Mouse (Mus musculus) neural tube, embryonic 13.5 days (tissue): Measurements from ENCODE around the gene Zfpl1. TPM values are rescaled to one million over a fixed set of nuclear protein-coding genes. Genes with fewer than 3 reads are reported as not detected.
"Not testable (repeated sequence)": the region's sequence is repeated elsewhere in the genome, so short reads cannot be mapped to it uniquely, and the experiment has no call there.

Experiments
- ATAC-seq: fragments of 200-750 bp; cut with Nextera tagmentation; 2 replicates; pipeline ENCODE4 v1.8.0; 2017; ENCODE audit warnings: low read depth, mild to moderate bottlenecking, moderate TSS enrichment, moderate library complexity
- H3K27ac ChIP-seq: fragments of 300-500 bp; sonication (generic); replicated peaks from 2 replicates; pipeline ENCODE4 v1.5.1; 2015; ENCODE audit warnings: moderate library complexity, mild to moderate bottlenecking, inconsistent platforms
- H3K27me3 ChIP-seq: fragments of 300-500 bp; sonication (generic); 2 replicates; pipeline ENCODE4 v1.6.1; 2015; ENCODE audit warnings: mild to moderate bottlenecking, inconsistent platforms
- H3K36me3 ChIP-seq: fragments of 300-500 bp; sonication (generic); 2 replicates; pipeline ENCODE4 v1.6.1; 2015; ENCODE audit warnings: mild to moderate bottlenecking, inconsistent platforms
- H3K4me1 ChIP-seq: fragments of 300-500 bp; sonication (generic); replicated peaks from 2 replicates; pipeline ENCODE4 v1.6.1; 2015; ENCODE audit warnings: inconsistent platforms
- H3K4me2 ChIP-seq: fragments of 300-500 bp; sonication (generic); 2 replicates; pipeline ENCODE4 v1.6.1; 2015; ENCODE audit warnings: inconsistent platforms, mild to moderate bottlenecking, moderate library complexity
- H3K4me3 ChIP-seq: fragments of 300-500 bp; sonication (generic); 2 replicates; pipeline ENCODE4 v1.5.1; 2015; ENCODE audit warnings: mild to moderate bottlenecking, inconsistent platforms
- H3K9ac ChIP-seq: fragments of 300-500 bp; sonication (generic); 2 replicates; pipeline ENCODE4 v1.6.1; 2015; ENCODE audit warnings: moderate library complexity, mild to moderate bottlenecking, inconsistent platforms
- H3K9me3 ChIP-seq: fragments of 300-500 bp; sonication (generic); 2 replicates; pipeline ENCODE4 v1.6.1; 2016; ENCODE audit warnings: inconsistent platforms
- WGBS: fragments of 180-500 bp; shearing (Covaris S2); methylation state at CpG from one replicate; pipeline ENCODE4 v1.1.7; 2015; 5-methylcytosine and 5-hydroxymethylcytosine counted together
- polyA plus RNA-seq: library from polyadenylated mRNA; unstranded; fragments of >200 nt; fragmentation: Nextera tagmentation; extraction: Ambion mirVana; gene quantifications from 2 replicates; pipeline ENCODE4 v1.2.1, GENCODE M21; 2015

Gene Zfpl1
- polyA plus RNA-seq, 1 experiment from 2014 or later = 85.7 TPM

- Histone ChIP-seq H3K4me1 (peaks cover 27% of the 10 kb centered on the region), H3K9me3 (no peaks in the 10 kb centered on the region), H3K27me3 (no peaks in the 10 kb centered on the region), H3K4me3 (peak overlapping the region; percentile 88; the same call in 1 of the 2 replicates), H3K27ac (no peak overlapping the region), H3K4me2 (peak overlapping the region; percentile 99; the same call in 1 of the 2 replicates), H3K9ac (no peak overlapping the region), H3K36me3 (peaks cover 59% of the 10 kb centered on the region)
- 91% methylated on average over 11 of the region's 11 CpGs for WGBS
- ATAC-seq = no peak
Observed at GRCm38 (mm10) chr19:6048681-6049410, 35.9 kb downstream of the Zfpl1 start.

GRCm38 (mm10) chr19:6047899-6048166 lies 36.9 kb downstream of the Zfpl1 start:
- no peak for ATAC-seq
- Histone ChIP-seq H3K4me2 (peak overlapping the region; percentile 99), H3K4me3 (peak overlapping the region; percentile 88), H3K9ac (peak overlapping the region; percentile 95), H3K9me3 (no peaks in the 10 kb centered on the region), H3K4me1 (peaks cover 27% of the 10 kb centered on the region), H3K36me3 (peaks cover 49% of the 10 kb centered on the region), H3K27ac (no peak overlapping the region), H3K27me3 (no peaks in the 10 kb centered on the region)
- 88% methylated on average over 8 of the region's 8 CpGs for WGBS

DNA sequence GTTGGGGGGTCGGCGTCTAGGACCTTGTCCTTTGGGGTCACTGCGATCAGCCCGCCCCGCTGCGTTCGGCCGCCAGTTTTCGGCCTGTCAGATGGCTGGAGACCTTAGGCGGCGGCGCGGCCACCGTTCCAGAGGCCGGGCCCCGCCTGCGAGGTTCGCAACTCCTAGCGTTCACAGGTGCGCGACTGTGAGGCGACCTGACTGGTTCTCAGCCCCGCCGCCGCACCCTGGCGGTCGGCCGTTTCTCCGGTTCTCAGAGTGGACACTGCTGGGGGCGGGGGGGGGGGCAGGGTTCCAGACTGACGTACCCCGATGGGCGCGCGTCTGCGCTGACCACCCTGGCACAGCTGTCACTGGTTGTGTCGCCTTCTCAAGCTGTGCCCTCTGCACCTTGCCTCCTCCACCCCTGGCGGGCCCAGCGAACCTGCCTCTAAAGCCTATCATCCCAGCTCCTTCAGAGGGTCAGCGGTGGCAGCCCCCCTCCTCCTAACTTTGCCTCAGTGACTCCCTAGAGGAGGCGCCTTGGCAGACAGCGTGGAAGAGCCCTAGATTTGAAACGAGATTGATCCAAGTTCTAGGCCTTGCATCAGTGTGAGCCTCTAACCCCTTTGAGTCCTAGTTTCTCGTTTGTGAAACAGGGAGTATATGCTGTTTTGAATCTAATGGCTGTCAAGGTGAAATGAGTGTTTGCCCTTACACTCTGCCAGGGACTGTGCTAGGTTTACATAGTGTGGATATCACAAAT lies 37.4 kb downstream of the Zfpl1 start:
- Histone ChIP-seq H3K9me3 (no peaks in the 10 kb centered on the region), H3K4me2 (peak overlapping the region; percentile 99), H3K27ac (peak overlapping the region; percentile 99), H3K36me3 (peaks cover 44% of the 10 kb centered on the region), H3K9ac (peak overlapping the region; percentile 95), H3K27me3 (no peaks in the 10 kb centered on the region), H3K4me1 (peaks cover 29% of the 10 kb centered on the region), H3K4me3 (peak overlapping the region; percentile 88)
- peak; percentile 4; the same call in 1 of the 2 replicates for ATAC-seq
- 2% methylated on average over 43 of the region's 44 CpGs for WGBS

GRCm38 (mm10) chr19:6046294-6047153 lies 38.2 kb downstream of the Zfpl1 start, which contains the start of gene Syvn1:
Syvn1 (plus strand) TSS chr19:6046576.
- H3K27me3 ChIP-seq = no peaks in the 10 kb centered on the region
- H3K36me3 ChIP-seq = peaks cover 36% of the 10 kb centered on the region
- peak; percentile 93 for ATAC-seq
- H3K4me3 ChIP-seq = peak within 1 kb of the TSS; percentile 88
- peak within 1 kb of the TSS; percentile 99 for H3K4me2 ChIP-seq
- H3K9me3 ChIP-seq = no peaks in the 10 kb centered on the region
- peak within 1 kb of the TSS; percentile 95 for H3K9ac ChIP-seq
- peak within 1 kb of the TSS; percentile 99 for H3K27ac ChIP-seq
- H3K4me1 ChIP-seq = peaks cover 36% of the 10 kb centered on the region
- under 1% methylated on average over 65 of the region's 65 CpGs for WGBS

DNA sequence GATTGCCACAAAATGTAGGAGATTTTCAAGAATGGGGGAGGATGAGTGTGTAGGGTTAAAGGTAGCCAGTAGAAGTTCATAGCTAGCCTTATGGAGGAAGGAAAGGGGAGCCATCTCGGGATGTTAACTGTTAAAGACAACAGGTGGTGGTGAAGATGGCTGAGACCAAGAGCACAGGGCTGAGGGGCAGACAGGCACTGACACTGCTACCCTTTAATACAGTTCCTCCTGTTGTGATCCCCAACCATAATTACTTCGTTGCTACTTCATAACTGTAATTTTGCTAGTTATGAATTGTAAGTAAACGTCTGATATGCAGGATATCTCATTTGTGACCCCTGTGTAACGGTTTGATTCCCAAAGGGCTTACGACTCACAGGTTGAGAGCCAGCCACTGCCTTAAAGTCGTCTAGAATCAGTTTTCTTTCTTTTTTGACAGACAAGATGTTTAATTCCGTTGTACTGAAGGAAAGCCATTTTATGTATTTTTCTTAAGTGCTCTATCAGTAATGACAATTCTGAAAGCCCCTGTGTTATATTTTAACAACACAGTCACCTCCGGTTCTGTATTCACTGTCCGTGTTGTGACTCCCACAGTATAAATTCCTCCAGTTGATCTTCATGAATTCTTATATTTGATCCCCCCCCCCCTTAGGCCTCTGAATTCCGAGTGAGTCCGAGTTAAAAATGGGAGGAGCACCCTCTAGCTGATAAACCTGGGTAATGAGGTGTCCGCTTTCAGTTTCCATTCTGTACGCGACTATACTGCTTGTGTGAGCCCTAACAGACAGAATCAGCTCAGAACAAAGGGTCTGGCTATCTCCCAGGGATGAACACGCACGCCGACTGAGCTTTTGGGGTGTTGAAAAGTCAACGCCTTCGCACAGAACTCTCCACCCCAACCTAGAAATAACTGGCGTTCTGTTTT lies 39.1 kb downstream of the Zfpl1 start:
- peak overlapping the region; percentile 95 for H3K9ac ChIP-seq
- H3K27ac ChIP-seq = peak overlapping the region; percentile 99
- no peaks in the 10 kb centered on the region for H3K27me3 ChIP-seq
- no peaks in the 10 kb centered on the region for H3K9me3 ChIP-seq
- peak overlapping the region; percentile 99 for H3K4me2 ChIP-seq
- H3K4me1 ChIP-seq = peaks cover 36% of the 10 kb centered on the region
- H3K4me3 ChIP-seq = peak overlapping the region; percentile 88
- peak; percentile 51 for ATAC-seq
- 19% methylated on average over 20 of the region's 20 CpGs for WGBS
- H3K36me3 ChIP-seq = peaks cover 27% of the 10 kb centered on the region

- ATAC-seq, H3K4me3 ChIP-seq, H3K27me3 ChIP-seq, H3K9me3 ChIP-seq, H3K9ac ChIP-seq, H3K4me2 ChIP-seq, H3K27ac ChIP-seq: not testable (repeated sequence)
- Histone ChIP-seq H3K36me3 (peaks cover 12% of the 10 kb centered on the region), H3K4me1 (peaks cover 36% of the 10 kb centered on the region)
- WGBS = 70% methylated on average over 4 of the region's 4 CpGs
Observed at GRCm38 (mm10) chr19:6044102-6044501, 40.7 kb downstream of the Zfpl1 start.

DNA sequence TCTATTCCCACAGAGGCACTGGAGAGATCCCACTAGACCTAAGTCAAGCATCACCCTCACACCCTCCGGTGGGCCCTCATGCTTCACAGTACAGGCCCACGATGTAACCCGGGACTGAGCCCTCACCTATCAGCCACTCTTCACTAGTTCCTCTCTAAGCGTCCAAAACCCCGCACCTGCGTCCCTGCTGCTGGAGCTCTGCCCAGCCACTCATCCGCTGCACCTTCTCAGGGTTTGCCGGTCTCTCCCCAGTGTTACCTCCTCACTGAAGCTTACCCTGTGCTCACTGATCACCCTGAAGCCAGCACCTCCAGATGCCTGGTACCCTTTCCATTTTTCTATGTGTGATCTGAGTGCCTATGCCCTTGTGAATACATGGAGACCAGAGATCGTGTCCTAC lies 42.5 kb downstream of the Zfpl1 start:
- Histone ChIP-seq H3K27ac (no peak overlapping the region; the same call in 1 of the 2 replicates), H3K9ac (peak overlapping the region; percentile 45), H3K4me3 (no peak overlapping the region), H3K36me3 (no peaks in the 10 kb centered on the region), H3K27me3 (no peaks in the 10 kb centered on the region), H3K9me3 (no peaks in the 10 kb centered on the region), H3K4me1 (peaks cover 20% of the 10 kb centered on the region), H3K4me2 (no peak overlapping the region)
- ATAC-seq = no peak
- 77% methylated on average over 9 of the region's 9 CpGs for WGBS

GRCm38 (mm10) chr19:6040002-6040401 lies 44.8 kb downstream of the Zfpl1 start:
- Histone ChIP-seq H3K9me3 (no peaks in the 10 kb centered on the region), H3K27ac (no peak overlapping the region), H3K27me3 (no peaks in the 10 kb centered on the region), H3K4me2 (no peak overlapping the region), H3K9ac (no peak overlapping the region), H3K4me3 (no peak overlapping the region), H3K36me3 (no peaks in the 10 kb centered on the region), H3K4me1 (peaks cover 12% of the 10 kb centered on the region)
- no peak for ATAC-seq

DNA sequence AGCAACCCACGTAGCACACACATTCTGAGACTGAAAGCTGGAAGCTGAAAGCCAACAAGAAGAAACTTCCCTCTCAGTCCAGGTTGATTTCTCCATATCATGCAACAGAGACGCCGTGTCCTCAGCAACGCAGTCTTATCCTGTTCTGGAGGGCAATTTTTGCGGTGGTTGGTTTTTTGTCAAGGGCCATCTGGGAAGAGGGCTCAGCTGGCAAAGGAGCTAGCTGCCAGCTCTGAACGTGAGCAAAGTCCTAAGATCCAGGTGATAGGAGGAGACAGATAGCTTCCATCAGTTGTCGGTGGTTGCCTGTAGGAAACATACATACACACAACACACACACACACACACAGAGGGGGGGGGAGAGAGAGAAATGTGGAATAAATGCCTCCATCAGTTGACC lies 46.4 kb downstream of the Zfpl1 start:
- Histone ChIP-seq H3K9me3 (no peaks in the 10 kb centered on the region), H3K36me3 (no peaks in the 10 kb centered on the region), H3K4me2 (no peak overlapping the region), H3K9ac (no peak overlapping the region), H3K4me1 (peaks cover 9% of the 10 kb centered on the region; the same call in 1 of the 2 replicates), H3K27me3 (no peaks in the 10 kb centered on the region), H3K27ac (no peak overlapping the region), H3K4me3 (no peak overlapping the region)
- ATAC-seq = no peak
- 79% methylated on average over 7 of the region's 7 CpGs for WGBS

DNA sequence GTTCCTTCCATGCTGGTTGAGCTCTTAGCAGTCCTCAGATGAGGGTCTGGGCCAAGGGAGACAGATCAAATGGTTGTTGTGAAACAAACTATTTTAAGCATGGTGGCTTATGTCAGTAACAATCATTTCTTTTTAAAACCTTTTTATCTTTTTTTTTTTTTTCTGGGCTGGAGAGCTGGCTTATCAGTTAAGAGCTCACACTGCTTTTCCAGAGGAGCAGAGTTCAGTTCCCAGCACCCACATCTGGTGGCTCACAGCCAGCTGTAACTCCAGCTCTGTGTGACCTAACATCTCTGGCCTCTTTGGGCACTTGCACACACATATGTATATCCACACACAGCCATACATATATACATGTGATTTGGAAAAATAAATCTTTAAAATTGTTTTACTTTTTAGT lies 47.1 kb downstream of the Zfpl1 start:
- Histone ChIP-seq H3K9ac (no peak overlapping the region), H3K27me3 (no peaks in the 10 kb centered on the region), H3K4me3 (no peak overlapping the region), H3K27ac (no peak overlapping the region), H3K4me1 (peaks cover 9% of the 10 kb centered on the region; the same call in 1 of the 2 replicates), H3K4me2 (no peak overlapping the region), H3K9me3 (no peaks in the 10 kb centered on the region), H3K36me3 (no peaks in the 10 kb centered on the region)
- ATAC-seq = no peak

DNA sequence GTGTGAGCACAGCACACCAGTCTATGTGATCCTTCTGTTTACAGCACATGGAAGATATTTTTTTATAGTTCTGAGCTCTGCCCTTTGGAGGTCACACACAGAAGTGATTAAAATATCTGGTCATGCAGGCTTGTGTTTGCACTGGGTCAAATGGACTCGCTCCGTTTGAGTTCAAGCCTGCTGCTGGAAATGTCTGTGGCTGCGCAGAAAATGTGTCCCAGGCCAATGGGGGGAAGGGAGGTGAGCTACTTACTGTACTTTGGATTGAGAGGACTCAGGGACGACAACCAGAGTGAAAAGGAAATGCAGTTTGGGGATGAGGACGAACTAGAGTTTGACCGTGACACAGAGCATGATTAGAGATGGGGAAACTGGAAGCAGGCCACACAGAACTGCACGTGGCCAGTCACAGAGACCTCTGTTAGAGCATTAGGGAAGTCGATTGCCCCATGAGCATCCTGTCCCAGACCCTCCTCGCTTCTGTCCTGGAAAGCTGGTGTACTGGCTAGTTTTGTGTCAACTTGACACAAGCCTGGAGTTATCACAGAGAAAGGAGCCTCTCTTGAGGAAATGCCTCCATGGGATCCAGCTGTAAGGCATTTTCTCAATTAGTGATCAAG lies 48.7 kb downstream of the Zfpl1 start:
- WGBS = 82% methylated on average over 9 of the region's 9 CpGs
- Histone ChIP-seq H3K4me1 (no peaks in the 10 kb centered on the region), H3K4me3 (no peak overlapping the region)

More for the DNA sequence above, 48.7 kb downstream of the Zfpl1 start:
- ATAC-seq = no peak
- H3K27me3 ChIP-seq = no peaks in the 10 kb centered on the region
- H3K27ac ChIP-seq = no peak overlapping the region
- no peaks in the 10 kb centered on the region for H3K36me3 ChIP-seq
- no peak overlapping the region for H3K9ac ChIP-seq
- no peak overlapping the region for H3K4me2 ChIP-seq
- H3K9me3 ChIP-seq = no peaks in the 10 kb centered on the region
